Mouse (Mus musculus): ENCODE results near the gene Grin2b. TPM values are rescaled to one million over a fixed set of nuclear protein-coding genes. Genes with fewer than 3 reads are reported as not detected.

Gene Grin2b
- polyA plus RNA-seq, 1 experiment from 2014 or later = 0.72 TPM

DNA sequence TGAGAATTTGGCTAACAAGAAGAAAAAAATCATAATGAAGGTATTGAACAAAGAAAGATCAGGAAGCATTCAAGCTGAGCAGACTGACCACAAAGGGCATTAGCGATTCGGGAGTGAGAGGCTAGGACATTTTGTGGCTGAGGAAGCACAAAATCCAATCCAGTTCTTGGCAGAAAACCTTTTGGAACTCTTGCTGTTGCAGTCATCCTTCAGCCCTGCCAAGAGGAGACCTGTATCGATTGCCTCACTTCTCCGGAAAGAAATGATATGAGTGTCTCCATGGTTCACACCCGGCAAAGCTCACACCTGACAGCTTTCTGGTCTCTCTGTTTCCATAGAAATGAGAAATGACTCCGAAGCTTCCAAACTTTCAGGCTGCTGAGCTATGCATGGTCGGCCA is 127.2 kb downstream of the Grin2b start:
- WGBS = 70% methylated on average over 7 of the region's 7 CpGs
- DNase-seq (ENCODE audit: low spot score) (no peak), ATAC-seq (replicated peaks; ENCODE audit: low FRiP score, low read depth) (no peak)
- H3K27me3 ChIP-seq (ENCODE audit: insufficient read depth, low read length) = no peaks in the 10 kb centered on the region
- H3K4me1 ChIP-seq (replicated peaks; ENCODE audit: insufficient read depth, low read length) = no peaks in the 10 kb centered on the region
- no peak overlapping the region for H3K27ac ChIP-seq
- H3K4me2 ChIP-seq (ENCODE audit: low read length) = no peak overlapping the region
- no peak overlapping the region for H3K9ac ChIP-seq (ENCODE audit: low read depth, low read length)
- H3K9me3 ChIP-seq (replicated peaks; ENCODE audit: low read length) = no peaks in the 10 kb centered on the region
- no peaks in the 10 kb centered on the region for H3K36me3 ChIP-seq (ENCODE audit: insufficient read depth, low read length)
- TF ChIP-seq CTCF (IDR thresholded peaks at IDR 0.05; ENCODE audit: low read depth) = no peak
- H3K4me3 ChIP-seq (replicated peaks; ENCODE audit: low read depth, low read length) = no peak overlapping the region

DNA sequence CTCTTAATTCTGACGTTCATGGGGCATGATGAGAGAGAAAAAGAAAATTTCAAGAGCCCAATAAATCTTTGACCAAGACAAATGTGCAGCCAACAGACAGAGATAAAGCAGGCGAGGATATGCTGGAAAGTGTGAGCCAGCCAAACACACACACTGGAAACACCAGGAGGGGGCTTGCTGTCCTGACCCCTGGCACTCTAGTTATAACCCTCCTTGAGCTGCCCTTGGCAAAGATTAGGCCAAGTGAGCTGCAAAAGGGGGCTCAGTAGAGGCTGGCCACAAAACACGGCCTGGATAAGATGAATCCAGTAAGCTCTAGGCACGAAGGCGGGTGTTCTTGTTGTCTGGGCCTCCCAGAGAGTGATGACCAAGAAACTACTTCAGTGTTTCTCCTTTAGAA is 128.8 kb downstream of the Grin2b start:
- ATAC-seq (replicated peaks; ENCODE audit: low FRiP score, low read depth) (no peak), DNase-seq (ENCODE audit: low spot score) (no peak)
- H3K9me3 ChIP-seq (replicated peaks; ENCODE audit: low read length) = no peaks in the 10 kb centered on the region
- 76% methylated on average over 5 of the region's 5 CpGs for WGBS
- H3K36me3 ChIP-seq (ENCODE audit: insufficient read depth, low read length) = no peaks in the 10 kb centered on the region
- TF ChIP-seq CTCF (IDR thresholded peaks at IDR 0.05; ENCODE audit: low read depth) = no peak
- H3K27me3 ChIP-seq (ENCODE audit: insufficient read depth, low read length) = no peaks in the 10 kb centered on the region
- H3K27ac ChIP-seq = no peak overlapping the region
- no peak overlapping the region for H3K9ac ChIP-seq (ENCODE audit: low read depth, low read length)
- no peaks in the 10 kb centered on the region for H3K4me1 ChIP-seq (replicated peaks; ENCODE audit: insufficient read depth, low read length)
- no peak overlapping the region for H3K4me2 ChIP-seq (ENCODE audit: low read length)
- H3K4me3 ChIP-seq (replicated peaks; ENCODE audit: low read depth, low read length) = no peak overlapping the region

DNA sequence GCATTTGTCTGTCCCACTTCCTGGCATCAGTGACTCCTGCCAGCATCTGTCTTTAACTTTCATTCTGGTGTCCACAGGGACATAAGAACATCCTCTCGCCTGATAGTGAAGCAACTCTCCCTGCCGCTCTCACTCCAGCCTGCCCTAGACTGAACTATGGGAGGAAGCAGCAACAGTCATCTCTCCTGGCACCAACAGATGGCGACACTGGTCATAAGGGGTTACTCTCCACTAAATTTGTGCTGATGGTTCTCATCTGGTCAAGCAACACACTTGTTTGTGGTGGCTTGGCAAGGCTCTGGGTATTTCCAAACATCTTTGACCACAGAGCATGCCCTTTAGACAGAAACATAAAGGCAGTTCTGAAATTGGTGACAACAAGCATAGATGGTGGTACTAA is 130.9 kb downstream of the Grin2b start:
- Histone ChIP-seq H3K4me1 (replicated peaks; ENCODE audit: insufficient read depth, low read length) (no peaks in the 10 kb centered on the region), H3K9ac (ENCODE audit: low read depth, low read length) (no peak overlapping the region), H3K4me2 (ENCODE audit: low read length) (no peak overlapping the region), H3K36me3 (ENCODE audit: insufficient read depth, low read length) (no peaks in the 10 kb centered on the region), H3K9me3 (replicated peaks; ENCODE audit: low read length) (no peaks in the 10 kb centered on the region), H3K27ac (no peak overlapping the region), H3K4me3 (replicated peaks; ENCODE audit: low read depth, low read length) (no peak overlapping the region), H3K27me3 (ENCODE audit: insufficient read depth, low read length) (no peaks in the 10 kb centered on the region)
- no peak for ATAC-seq (replicated peaks; ENCODE audit: low FRiP score, low read depth)
- no peak for DNase-seq (ENCODE audit: low spot score)
- 78% methylated on average over 3 of the region's 3 CpGs for WGBS
- TF ChIP-seq CTCF (IDR thresholded peaks at IDR 0.05; ENCODE audit: low read depth) = peak; percentile 30; the same call in 1 of the 2 replicates

DNA sequence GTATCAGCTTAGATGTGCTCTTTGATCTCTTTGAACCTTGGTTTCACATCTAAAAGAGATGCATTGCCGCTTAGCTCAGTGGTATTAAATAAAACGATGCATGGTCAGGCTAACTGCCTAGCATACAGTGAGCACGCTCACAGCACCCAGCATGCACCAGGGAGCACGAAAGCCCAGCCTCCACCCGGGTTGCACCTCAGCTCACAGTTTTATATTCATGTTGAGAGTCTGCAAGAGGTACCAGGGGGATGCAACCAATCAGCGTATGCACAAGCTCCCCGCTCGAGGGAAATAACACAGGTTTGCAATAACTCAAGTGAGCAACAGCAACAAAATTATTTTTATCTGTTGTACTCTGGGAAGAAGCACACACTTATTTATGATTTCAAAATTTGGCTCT is 131.5 kb downstream of the Grin2b start:
- TF ChIP-seq CTCF (IDR thresholded peaks at IDR 0.05; ENCODE audit: low read depth) = no peak
- Histone ChIP-seq H3K27ac (no peak overlapping the region), H3K4me1 (replicated peaks; ENCODE audit: insufficient read depth, low read length) (no peaks in the 10 kb centered on the region), H3K9ac (ENCODE audit: low read depth, low read length) (no peak overlapping the region), H3K4me3 (replicated peaks; ENCODE audit: low read depth, low read length) (no peak overlapping the region), H3K27me3 (ENCODE audit: insufficient read depth, low read length) (no peaks in the 10 kb centered on the region), H3K4me2 (ENCODE audit: low read length) (no peak overlapping the region), H3K9me3 (replicated peaks; ENCODE audit: low read length) (no peaks in the 10 kb centered on the region), H3K36me3 (ENCODE audit: insufficient read depth, low read length) (no peaks in the 10 kb centered on the region)
- WGBS = 84% methylated on average over 8 of the region's 8 CpGs
- no peak for DNase-seq (ENCODE audit: low spot score)
- ATAC-seq (replicated peaks; ENCODE audit: low FRiP score, low read depth) = no peak

DNA sequence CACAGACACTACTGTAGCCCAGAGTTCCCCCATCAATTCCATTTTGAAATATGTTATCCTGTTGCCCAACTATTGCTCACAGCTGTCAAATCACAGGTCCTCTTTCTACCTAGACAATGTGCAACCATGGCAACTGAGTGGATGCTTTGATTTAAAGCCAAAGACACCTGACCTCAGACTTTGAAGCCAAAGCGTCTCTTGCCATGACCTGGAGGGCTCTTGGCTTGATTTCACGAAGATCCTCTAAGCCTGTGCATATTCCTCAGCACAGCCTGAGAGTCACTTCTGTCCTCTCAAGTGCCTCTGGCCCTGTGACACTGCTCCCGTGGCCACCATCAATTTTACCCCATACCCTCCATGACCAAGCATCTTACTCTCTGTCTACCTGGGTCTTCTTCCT is 132.4 kb downstream of the Grin2b start:
- no peaks in the 10 kb centered on the region for H3K36me3 ChIP-seq (ENCODE audit: insufficient read depth, low read length)
- WGBS = 57% methylated on average over 3 of the region's 3 CpGs
- TF ChIP-seq CTCF (IDR thresholded peaks at IDR 0.05; ENCODE audit: low read depth) = no peak
- H3K4me2 ChIP-seq (ENCODE audit: low read length) = no peak overlapping the region
- H3K4me1 ChIP-seq (replicated peaks; ENCODE audit: insufficient read depth, low read length) = no peaks in the 10 kb centered on the region
- no peaks in the 10 kb centered on the region for H3K27me3 ChIP-seq (ENCODE audit: insufficient read depth, low read length)
- no peak for ATAC-seq (replicated peaks; ENCODE audit: low FRiP score, low read depth)
- no peak overlapping the region for H3K27ac ChIP-seq
- no peaks in the 10 kb centered on the region for H3K9me3 ChIP-seq (replicated peaks; ENCODE audit: low read length)
- no peak overlapping the region for H3K9ac ChIP-seq (ENCODE audit: low read depth, low read length)
- no peak overlapping the region for H3K4me3 ChIP-seq (replicated peaks; ENCODE audit: low read depth, low read length)
- no peak for DNase-seq (ENCODE audit: low spot score)

DNA sequence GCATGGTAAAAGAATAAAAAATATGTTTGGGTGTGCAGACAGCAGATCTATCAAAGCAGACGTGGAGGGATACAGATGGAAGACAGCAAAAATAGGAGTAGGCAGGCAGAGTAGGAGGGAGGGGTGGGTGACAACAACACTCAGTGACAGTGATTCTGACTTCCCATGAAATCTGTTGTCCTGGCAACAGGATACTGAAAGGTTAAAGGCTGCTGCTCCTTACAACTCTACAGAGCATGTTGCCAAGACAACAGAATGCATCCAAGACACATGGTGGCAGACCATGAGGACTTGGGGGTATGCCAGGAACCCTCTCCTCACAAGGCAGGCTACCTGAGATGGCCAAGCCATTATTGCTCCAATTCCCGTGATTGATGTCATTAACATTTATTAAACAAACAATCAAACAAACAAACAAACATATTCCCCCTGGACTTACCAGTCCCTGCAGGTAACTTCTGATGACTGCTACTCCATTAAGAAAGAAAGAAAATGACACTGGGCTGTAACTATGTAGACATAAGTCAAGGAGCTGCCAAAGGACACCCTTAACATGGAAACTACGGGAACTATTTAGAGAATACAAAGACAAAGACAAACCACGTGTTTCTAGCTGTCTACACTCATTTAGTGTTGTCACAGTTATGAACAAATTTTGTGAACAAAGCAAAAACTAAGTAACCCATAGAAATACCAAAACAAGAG is 143.9 kb downstream of the Grin2b start:
- H3K4me1 ChIP-seq (replicated peaks; ENCODE audit: insufficient read depth, low read length) = no peaks in the 10 kb centered on the region

DNA sequence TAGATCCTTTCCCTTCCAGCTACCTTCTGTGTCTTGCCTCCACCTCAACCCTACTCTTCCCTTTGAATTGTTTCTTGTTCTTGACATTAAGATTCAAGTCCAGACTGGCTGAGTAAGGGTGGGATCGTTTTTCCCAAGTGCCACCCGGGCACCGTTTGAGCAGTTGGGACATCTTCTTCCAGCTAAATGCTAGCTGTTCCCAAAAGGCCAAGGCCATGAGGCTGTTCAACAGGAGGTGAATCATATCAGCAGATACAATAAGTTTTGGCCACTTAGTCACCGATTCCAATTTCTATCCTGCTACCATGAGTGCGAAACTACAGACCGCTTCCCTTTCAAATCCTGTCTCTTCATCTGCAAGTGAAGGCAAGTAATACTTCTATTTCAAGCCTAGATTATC is 146.4 kb downstream of the Grin2b start:
- Histone ChIP-seq H3K4me1 (replicated peaks; ENCODE audit: insufficient read depth, low read length) (no peaks in the 10 kb centered on the region), H3K36me3 (ENCODE audit: insufficient read depth, low read length) (no peaks in the 10 kb centered on the region), H3K4me3 (replicated peaks; ENCODE audit: low read depth, low read length) (no peak overlapping the region), H3K9ac (ENCODE audit: low read depth, low read length) (no peak overlapping the region), H3K27me3 (ENCODE audit: insufficient read depth, low read length) (no peaks in the 10 kb centered on the region), H3K4me2 (ENCODE audit: low read length) (no peak overlapping the region), H3K27ac (no peak overlapping the region), H3K9me3 (replicated peaks; ENCODE audit: low read length) (no peaks in the 10 kb centered on the region)
- TF ChIP-seq CTCF (IDR thresholded peaks at IDR 0.05; ENCODE audit: low read depth) = no peak
- no peak for DNase-seq (ENCODE audit: low spot score)
- no peak for ATAC-seq (replicated peaks; ENCODE audit: low FRiP score, low read depth)
- 95% methylated on average over 6 of the region's 6 CpGs for WGBS

More for the DNA sequence above, 143.9 kb downstream of the Grin2b start:
- no peak for TF ChIP-seq CTCF (IDR thresholded peaks at IDR 0.05; ENCODE audit: low read depth)
- Histone ChIP-seq H3K27ac (no peak overlapping the region), H3K9ac (ENCODE audit: low read depth, low read length) (no peak overlapping the region), H3K36me3 (ENCODE audit: insufficient read depth, low read length) (no peaks in the 10 kb centered on the region), H3K4me2 (ENCODE audit: low read length) (no peak overlapping the region), H3K9me3 (replicated peaks; ENCODE audit: low read length) (no peaks in the 10 kb centered on the region), H3K4me3 (replicated peaks; ENCODE audit: low read depth, low read length) (no peak overlapping the region), H3K27me3 (ENCODE audit: insufficient read depth, low read length) (no peaks in the 10 kb centered on the region)
- ATAC-seq (replicated peaks; ENCODE audit: low FRiP score, low read depth) (no peak), DNase-seq (ENCODE audit: low spot score) (no peak)
- WGBS = 74% methylated on average over 4 of the region's 4 CpGs

Measured in kidney, postnatal 0 days (tissue).